Mouse (Mus musculus) CH12.LX (cell line): ENCODE results near the gene Spsb4. TPM values are rescaled to one million over a fixed set of nuclear protein-coding genes. Genes with fewer than 3 reads are reported as not detected.

Experiments
- DNase-seq: peaks from one replicate; pipeline ENCODE4 v3.0.0-alpha.2; 2013; ENCODE audit errors: extremely low read depth
- H3K27ac ChIP-seq: 2 replicates; pipeline ENCODE4 v1.5.1; 2012; ENCODE audit warnings: low read depth, mild to moderate bottlenecking, control low read depth, moderate library complexity; ENCODE audit not compliant: insufficient read depth
- H3K27me3 ChIP-seq: replicated peaks from 2 replicates; pipeline ENCODE3; 2012; ENCODE audit warnings: inconsistent platforms
- H3K36me3 ChIP-seq, 2 experiments: replicated peaks in 1 of 2; 2 replicates each; pipeline versions ENCODE3 to v1.6.1; 2012; ENCODE audit warnings: inconsistent platforms in 1 of 2, low read length in 1 of 2, mild to moderate bottlenecking in 1 of 2, mixed read lengths in 1 of 2, moderate library complexity in 1 of 2; ENCODE audit not compliant: control insufficient read depth in 1 of 2, insufficient read depth in 1 of 2
- H3K4me1 ChIP-seq, 2 experiments: 2 replicates each; pipeline ENCODE4 v1.6.1; 2012; ENCODE audit warnings: inconsistent platforms in 1 of 2, moderate library complexity in 1 of 2; ENCODE audit not compliant: insufficient read depth in 2 of 2, control insufficient read depth in 1 of 2
- H3K4me2 ChIP-seq: 2 replicates; pipeline ENCODE4 v1.6.1; 2012; ENCODE audit warnings: low read depth, mild to moderate bottlenecking, control low read depth; ENCODE audit not compliant: poor library complexity, insufficient read depth, severe bottlenecking
- H3K4me3 ChIP-seq, 3 experiments: fragments of 150-350 bp in 1 of 3; sonication (generic) in 1 of 3; replicated peaks in 1 of 3; 2 replicates each; pipeline versions ENCODE3 to v1.5.1; 2011 to 2012; ENCODE audit warnings: low read depth in 2 of 3, low read length in 2 of 3, mild to moderate bottlenecking in 2 of 3, moderate library complexity in 2 of 3, control low read depth in 1 of 3, improper control_type of control experiment in 1 of 3, inconsistent platforms in 1 of 3, mixed read lengths in 1 of 3; ENCODE audit not compliant: poor library complexity in 1 of 3
- H3K79me2 ChIP-seq: replicated peaks from 2 replicates; pipeline ENCODE4 v1.6.1; 2012; ENCODE audit warnings: mild to moderate bottlenecking, moderate library complexity; ENCODE audit not compliant: control insufficient read depth, poor library complexity, insufficient read depth, severe bottlenecking; ENCODE audit errors: extremely low read depth
- H3K9ac ChIP-seq: 2 replicates; pipeline ENCODE4 v1.6.1; 2012; ENCODE audit warnings: low read depth, mild to moderate bottlenecking, control low read depth, moderate library complexity; ENCODE audit not compliant: insufficient read depth
- H3K9me3 ChIP-seq: replicated peaks from 2 replicates; pipeline ENCODE3; 2012; ENCODE audit warnings: low read length, inconsistent platforms, mixed read lengths
- BHLHE40 ChIP-seq: IDR thresholded peaks from 2 replicates; pipeline ENCODE4 v1.6.1; 2011; ENCODE audit warnings: mild to moderate bottlenecking, low read depth, low read length, improper control_type of control experiment
- CHD2 ChIP-seq: IDR thresholded peaks from 2 replicates; pipeline ENCODE4 v1.6.1; 2011; ENCODE audit warnings: low read length, improper control_type of control experiment
- E2F4 ChIP-seq: IDR thresholded peaks from 2 replicates; pipeline ENCODE4 v1.6.1; 2011; ENCODE audit warnings: low read depth, low read length, improper control_type of control experiment; ENCODE audit not compliant: insufficient replicate concordance
- ELF1 ChIP-seq: IDR thresholded peaks from 2 replicates; pipeline ENCODE4 v1.6.1; 2014; ENCODE audit warnings: low read depth, mild to moderate bottlenecking, inconsistent platforms, low read length, improper control_type of control experiment
- EP300 ChIP-seq: IDR thresholded peaks from 2 replicates; pipeline ENCODE4 v1.6.1; 2011; ENCODE audit warnings: low read length, improper control_type of control experiment
- ETS1 ChIP-seq: conservative IDR thresholded peaks from 2 replicates; pipeline ENCODE4 v1.6.1; 2012; ENCODE audit warnings: low read depth, mild to moderate bottlenecking, inconsistent platforms, low read length, improper control_type of control experiment, moderate library complexity
- HCFC1 ChIP-seq: IDR thresholded peaks from 2 replicates; pipeline ENCODE4 v1.6.1; 2012; ENCODE audit warnings: low read depth, mild to moderate bottlenecking, inconsistent platforms, low read length, improper control_type of control experiment
- IRF4 ChIP-seq: IDR thresholded peaks from 2 replicates; pipeline ENCODE4 v1.6.1; 2014; ENCODE audit warnings: low read depth, mild to moderate bottlenecking, inconsistent platforms, low read length, improper control_type of control experiment
- MAZ ChIP-seq: IDR thresholded peaks from 2 replicates; pipeline ENCODE4 v1.6.1; 2012; ENCODE audit warnings: low read depth, mild to moderate bottlenecking, inconsistent platforms, low read length, improper control_type of control experiment, moderate library complexity
- MEF2A ChIP-seq: IDR thresholded peaks from 2 replicates; pipeline ENCODE4 v1.6.1; 2014; ENCODE audit warnings: low read depth, mild to moderate bottlenecking, inconsistent platforms, low read length, improper control_type of control experiment, borderline replicate concordance
- NELFE ChIP-seq: IDR thresholded peaks from 2 replicates; pipeline ENCODE4 v1.6.1; 2011; ENCODE audit warnings: low read depth, low read length, improper control_type of control experiment
- POLR2A ChIP-seq: IDR thresholded peaks from 2 replicates; pipeline ENCODE4 v1.6.1; 2011; ENCODE audit warnings: low read depth, mild to moderate bottlenecking, improper control_type of control experiment, low read length
- POLR2AphosphoS2 ChIP-seq: IDR thresholded peaks from 2 replicates; pipeline ENCODE4 v1.6.1; 2011; ENCODE audit warnings: low read depth, low read length, improper control_type of control experiment
- RCOR1 ChIP-seq: conservative IDR thresholded peaks from 2 replicates; pipeline ENCODE4 v1.6.1; 2012; ENCODE audit warnings: low read depth, mild to moderate bottlenecking, inconsistent platforms, low read length, improper control_type of control experiment
- SIN3A ChIP-seq: IDR thresholded peaks from 2 replicates; pipeline ENCODE4 v1.6.1; 2012; ENCODE audit warnings: low read length, improper control_type of control experiment, inconsistent platforms
- SMC3 ChIP-seq: IDR thresholded peaks from 2 replicates; pipeline ENCODE4 v1.6.1; 2011; ENCODE audit warnings: low read depth, low read length, improper control_type of control experiment
- UBTF ChIP-seq: IDR thresholded peaks from 2 replicates; pipeline ENCODE4 v1.6.1; 2012; ENCODE audit warnings: low read depth, mild to moderate bottlenecking, inconsistent platforms, low read length, improper control_type of control experiment, moderate library complexity
- USF1 ChIP-seq: IDR thresholded peaks from 2 replicates; pipeline ENCODE4 v1.6.1; 2014; ENCODE audit warnings: low read depth, mild to moderate bottlenecking, inconsistent platforms, low read length, improper control_type of control experiment
- ZC3H11A ChIP-seq: IDR thresholded peaks from 2 replicates; pipeline ENCODE4 v1.6.1; 2012; ENCODE audit warnings: low read depth, mild to moderate bottlenecking, inconsistent platforms, low read length, improper control_type of control experiment
- ZKSCAN1 ChIP-seq: IDR thresholded peaks from 2 replicates; pipeline ENCODE4 v1.6.1; 2012; ENCODE audit warnings: low read depth, inconsistent platforms, low read length, improper control_type of control experiment, borderline replicate concordance
- ZMIZ1 ChIP-seq: IDR thresholded peaks from 2 replicates; pipeline ENCODE4 v1.6.1; 2012; ENCODE audit warnings: low read depth, mild to moderate bottlenecking, inconsistent platforms, low read length, improper control_type of control experiment
- ZNF384 ChIP-seq: IDR thresholded peaks from 2 replicates; pipeline ENCODE4 v1.6.1; 2012; ENCODE audit warnings: low read depth, low read length, improper control_type of control experiment, inconsistent platforms
- dilution Hi-C: fragments of 300-500 bp; cut with MboI; formaldehyde crosslinking; loops from 2 replicates; pipeline ENCODE4 v1.14.3; 2020; ENCODE audit warnings: low sequenced_read_pairs; ENCODE audit not compliant: extremely low pct_unique_long_range_greater_than_20kb, extremely low pct_ligation_motif_present
- in situ Hi-C: fragments of 300-500 bp; cut with MboI; formaldehyde crosslinking; loops from 3 replicates; pipeline ENCODE4 v1.14.3; 2019; ENCODE audit warnings: low sequenced_read_pairs, low pct_ligation_motif_present, low pct_unique_long_range_greater_than_20kb, mixed read lengths
- polyA plus RNA-seq: library from polyadenylated mRNA; unstranded; fragments of >175 nt; gene quantifications from 2 replicates; pipeline ENCODE4 v1.2.1, GENCODE M21; 2012; ENCODE audit warnings: low read depth; ENCODE audit not compliant: insufficient read length
- total RNA-seq, 2 experiments: library from RNA; depleted of rRNA; stranded (reverse); fragments of 300-350 nt in 1 of 2; fragments of >200 nt in 1 of 2; gene quantifications; 2 replicates each; pipeline ENCODE4 v1.2.3; 2012 to 2014

Gene Spsb4
- total and polyA plus RNA-seq, 3 experiments: not detected

DNA sequence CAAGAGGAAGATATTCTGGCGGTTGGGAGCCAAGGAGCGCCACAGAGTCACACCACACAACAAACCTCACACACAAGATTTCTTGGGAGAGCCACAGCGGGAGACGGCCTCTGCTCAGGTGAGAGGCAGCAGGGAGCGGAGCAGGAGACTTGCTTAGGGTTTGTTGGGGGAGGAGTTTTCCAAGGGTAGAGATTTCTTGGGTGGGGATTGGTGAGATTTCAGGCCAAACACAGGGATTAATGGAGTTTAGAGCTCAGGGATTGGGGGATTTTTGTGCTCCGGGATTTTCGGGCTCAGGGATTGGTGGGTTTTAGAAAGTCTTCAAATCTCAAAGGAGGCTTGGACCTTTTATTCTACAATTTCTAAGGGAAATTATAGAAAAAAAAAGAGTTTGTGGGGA, 5.8 kb upstream of the Spsb4 start:
- in situ Hi-C loops (no loop called here), dilution Hi-C loops (no loop called here)
- no peak overlapping the region for H3K9ac ChIP-seq

DNA sequence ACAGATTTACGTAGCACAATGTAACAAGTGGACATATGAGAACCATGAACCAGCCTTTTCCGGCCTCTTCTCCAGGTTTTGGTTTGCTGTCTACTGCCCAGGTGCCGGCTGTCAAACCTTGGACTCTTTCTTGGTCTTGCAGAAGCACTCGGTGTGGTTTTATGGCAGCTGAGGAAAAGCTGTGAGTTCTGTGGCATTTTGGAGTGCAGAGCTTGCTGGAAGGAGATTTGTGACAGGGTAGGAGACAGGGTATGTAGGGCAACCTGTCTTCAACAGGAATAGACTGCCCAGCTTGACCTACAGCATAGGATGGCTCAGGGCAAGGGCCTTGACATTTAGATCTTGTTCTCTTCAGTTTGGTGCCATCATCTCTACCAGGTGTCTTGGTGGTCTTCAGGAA, 4.3 kb upstream of the Spsb4 start:
- peaks cover 0 to 3% of the 10 kb centered on the region in 2 experiments; a peak in 1 of 4 replicates for H3K4me1 ChIP-seq
- no peak overlapping the region for H3K4me2 ChIP-seq
- no peak for DNase-seq
- H3K27me3 ChIP-seq: peaks cover 43% of the 10 kb centered on the region
- peaks cover 11% of the 10 kb centered on the region for H3K9me3 ChIP-seq
- dilution Hi-C loops: no loop called here
- no peaks in the 10 kb centered on the region for H3K36me3 ChIP-seq
- H3K27ac ChIP-seq: no peak overlapping the region
- no peaks in the 10 kb centered on the region for H3K79me2 ChIP-seq
- TF ChIP-seq POLR2AphosphoS2: no peak
- no peak for TF ChIP-seq EP300
- TF ChIP-seq ZMIZ1: no peak
- TF ChIP-seq ZKSCAN1: no peak
- no peak for TF ChIP-seq USF1
- TF ChIP-seq SIN3A: no peak
- TF ChIP-seq RCOR1: no peak
- no peak for TF ChIP-seq BHLHE40
- no peak for TF ChIP-seq UBTF
- no peak for TF ChIP-seq SMC3
- no peak for TF ChIP-seq POLR2A
- TF ChIP-seq CHD2: no peak
- TF ChIP-seq ETS1: no peak
- H3K9ac ChIP-seq: no peak overlapping the region
- H3K4me3 ChIP-seq: no peak overlapping the region
- in situ Hi-C loops: no loop called here

More for the DNA sequence above, 5.8 kb upstream of the Spsb4 start:
- H3K9me3 ChIP-seq: peaks cover 6% of the 10 kb centered on the region
- no peaks in the 10 kb centered on the region for H3K4me1 ChIP-seq
- no peak overlapping the region for H3K4me3 ChIP-seq
- peaks cover 35% of the 10 kb centered on the region for H3K27me3 ChIP-seq
- TF ChIP-seq POLR2AphosphoS2: no peak
- TF ChIP-seq UBTF: no peak
- no peak for TF ChIP-seq ELF1
- no peak for TF ChIP-seq ZC3H11A
- TF ChIP-seq HCFC1: no peak
- no peak for TF ChIP-seq E2F4
- TF ChIP-seq ZMIZ1: no peak
- no peak for TF ChIP-seq IRF4
- TF ChIP-seq MAZ: no peak
- TF ChIP-seq ZNF384: no peak
- no peak for TF ChIP-seq EP300
- no peak for TF ChIP-seq MEF2A
- TF ChIP-seq NELFE: no peak
- TF ChIP-seq, all 38 proteins: peak for 0
- H3K79me2 ChIP-seq: no peaks in the 10 kb centered on the region
- no peak for DNase-seq
- H3K36me3 ChIP-seq: no peaks in the 10 kb centered on the region
- no peak overlapping the region for H3K27ac ChIP-seq
- H3K4me2 ChIP-seq: no peak overlapping the region
